Mouse (Mus musculus) stomach, postnatal 0 days (tissue): ENCODE results near the gene Gm21897. TPM values are rescaled to one million over a fixed set of nuclear protein-coding genes. Genes with fewer than 3 reads are reported as not detected.

Experiments used
- ATAC-seq: fragments of 200-750 bp; cut with Nextera tagmentation; 2 replicates; pipeline ENCODE4 v1.8.0; 2017; ENCODE audit not compliant: low FRiP score, low TSS enrichment
- DNase-seq: peaks from one replicate; pipeline ENCODE4 v3.0.0-alpha.2; 2016; ENCODE audit warnings: low spot score
- H3K27ac ChIP-seq: fragments of 300-500 bp; sonication (generic); replicated peaks from 2 replicates; pipeline ENCODE4 v1.5.1; 2014; ENCODE audit warnings: mild to moderate bottlenecking, control low read depth
- H3K27me3 ChIP-seq: fragments of 300-500 bp; sonication (generic); 2 replicates; pipeline ENCODE4 v1.6.1; 2014; ENCODE audit warnings: low read length; ENCODE audit not compliant: control insufficient read depth, insufficient read depth
- H3K36me3 ChIP-seq: fragments of 300-500 bp; sonication (generic); 2 replicates; pipeline ENCODE4 v1.6.1; 2014; ENCODE audit warnings: low read length, mixed read lengths; ENCODE audit not compliant: control insufficient read depth, insufficient read depth
- H3K4me1 ChIP-seq: fragments of 300-500 bp; sonication (generic); replicated peaks from 2 replicates; pipeline ENCODE4 v1.6.1; 2014; ENCODE audit warnings: antibody characterized with exemption; ENCODE audit not compliant: control insufficient read depth, insufficient read depth
- H3K4me2 ChIP-seq: fragments of 300-500 bp; sonication (generic); replicated peaks from 2 replicates; pipeline ENCODE4 v1.6.1; 2014; ENCODE audit warnings: low read depth, mild to moderate bottlenecking, control low read depth, moderate library complexity
- H3K4me3 ChIP-seq: fragments of 300-500 bp; sonication (generic); 2 replicates; pipeline ENCODE4 v1.5.1; 2014; ENCODE audit warnings: low read depth, low read length, control low read depth
- H3K9ac ChIP-seq: fragments of 300-500 bp; sonication (generic); 2 replicates; pipeline ENCODE4 v1.6.1; 2014; ENCODE audit warnings: mild to moderate bottlenecking, low read length, control low read depth, mixed read lengths
- H3K9me3 ChIP-seq: fragments of 300-500 bp; sonication (generic); 2 replicates; pipeline ENCODE4 v1.6.1; 2016; ENCODE audit warnings: low read length; ENCODE audit not compliant: control insufficient read depth
- CTCF ChIP-seq: IDR thresholded peaks from 2 replicates; pipeline ENCODE4 v1.5.1; 2016; ENCODE audit warnings: antibody characterized with exemption, low read depth, mild to moderate bottlenecking, moderate library complexity
- EP300 ChIP-seq: optimal IDR thresholded peaks from 2 replicates; pipeline ENCODE3; 2016; ENCODE audit warnings: antibody characterized with exemption
- WGBS: fragments of 180-500 bp; shearing (Covaris S2); extraction: QIAGEN DNeasy Blood & Tissue Kit; methylation state at CpG from one replicate; pipeline ENCODE4 v1.1.7; 2014; 5-methylcytosine and 5-hydroxymethylcytosine counted together
- polyA plus RNA-seq: library from polyadenylated mRNA; unstranded; fragments of >200 nt; fragmentation: Nextera tagmentation; extraction: Ambion mirVana; gene quantifications from 2 replicates; pipeline ENCODE4 v1.2.1, GENCODE M21; 2015

The Gm21897 gene
- polyA plus RNA-seq, 1 experiment from 2014 or later, result not detected

GRCm38 (mm10) chr16:15354901-15355300 lies 37.6 kb downstream of the Gm21897 start:
- H3K27me3 ChIP-seq, result no peaks in the 10 kb centered on the region
- H3K4me2 ChIP-seq, result no peak overlapping the region
- WGBS, result 18% methylated on average over 2 of the region's 2 CpGs
- H3K27ac ChIP-seq, result peak overlapping the region; percentile 1; the same call in 1 of the 2 replicates
- no peak overlapping the region for H3K9ac ChIP-seq
- H3K4me1 ChIP-seq, result 0 out of 2 replicates have a peak, but pooled peaks cover 2% of the 10 kb centered on the region
- no peaks in the 10 kb centered on the region for H3K9me3 ChIP-seq
- no peak for DNase-seq
- ATAC-seq, result peak; percentile 61; the same call in 1 of the 2 replicates
- no peak for TF ChIP-seq EP300
- no peak for TF ChIP-seq CTCF
- H3K36me3 ChIP-seq, result no peaks in the 10 kb centered on the region
- H3K4me3 ChIP-seq, result no peak overlapping the region

- Histone ChIP-seq H3K36me3 (no peaks in the 10 kb centered on the region), H3K27ac (peak overlapping the region; percentile 53; the same call in 1 of the 2 replicates), H3K4me3 (no peak overlapping the region), H3K27me3 (no peaks in the 10 kb centered on the region), H3K9ac (no peak overlapping the region), H3K4me1 (0 out of 2 replicates have a peak, but pooled peaks cover 2% of the 10 kb centered on the region), H3K9me3 (no peaks in the 10 kb centered on the region), H3K4me2 (no peak overlapping the region)
- peak; percentile 80; the same call in 1 of the 2 replicates for ATAC-seq
- no peak for DNase-seq
- WGBS, result 60% methylated on average over 1 of the region's 1 CpGs
- TF ChIP-seq EP300, result no peak
These were observed 38.1 kb downstream of the Gm21897 start for GRCm38 (mm10) chr16:15355339-15355738.

GRCm38 (mm10) chr16:15357766-15358165 lies 40.5 kb downstream of the Gm21897 start:
- no peak overlapping the region for H3K27ac ChIP-seq
- H3K9me3 ChIP-seq, result no peaks in the 10 kb centered on the region
- TF ChIP-seq EP300, result no peak
- no peak for TF ChIP-seq CTCF
- no peak overlapping the region for H3K9ac ChIP-seq
- H3K27me3 ChIP-seq, result no peaks in the 10 kb centered on the region
- no peak for ATAC-seq
- no peak overlapping the region for H3K4me2 ChIP-seq
- DNase-seq, result no peak
- no peak overlapping the region for H3K4me3 ChIP-seq
- no peaks in the 10 kb centered on the region for H3K36me3 ChIP-seq
- 0 out of 2 replicates have a peak, but pooled peaks cover 2% of the 10 kb centered on the region for H3K4me1 ChIP-seq

GRCm38 (mm10) chr16:15359110-15359782 lies 42.0 kb downstream of the Gm21897 start:
- no peak overlapping the region for H3K4me2 ChIP-seq
- ATAC-seq (no peak), DNase-seq (no peak)

GRCm38 (mm10) chr16:15360825-15361224 lies 43.6 kb downstream of the Gm21897 start:
- DNase-seq (no peak), ATAC-seq (no peak)
- H3K27me3 ChIP-seq, result no peaks in the 10 kb centered on the region

More at GRCm38 (mm10) chr16:15359110-15359782, 42.0 kb downstream of the Gm21897 start:
- TF ChIP-seq CTCF (no peak), EP300 (no peak)
- no peak overlapping the region for H3K9ac ChIP-seq
- H3K27ac ChIP-seq, result no peak overlapping the region
- no peaks in the 10 kb centered on the region for H3K9me3 ChIP-seq
- H3K36me3 ChIP-seq, result no peaks in the 10 kb centered on the region
- 0 out of 2 replicates have a peak, but pooled peaks cover 2% of the 10 kb centered on the region for H3K4me1 ChIP-seq
- H3K4me3 ChIP-seq, result no peak overlapping the region
- no peaks in the 10 kb centered on the region for H3K27me3 ChIP-seq
- 75% methylated on average over 3 of the region's 3 CpGs for WGBS

More at GRCm38 (mm10) chr16:15360825-15361224, 43.6 kb downstream of the Gm21897 start:
- TF ChIP-seq EP300, result no peak
- no peak for TF ChIP-seq CTCF
- H3K4me2 ChIP-seq, result no peak overlapping the region
- H3K36me3 ChIP-seq, result no peaks in the 10 kb centered on the region
- no peaks in the 10 kb centered on the region for H3K9me3 ChIP-seq
- H3K9ac ChIP-seq, result no peak overlapping the region
- 0 out of 2 replicates have a peak, but pooled peaks cover 2% of the 10 kb centered on the region for H3K4me1 ChIP-seq
- H3K27ac ChIP-seq, result no peak overlapping the region
- H3K4me3 ChIP-seq, result no peak overlapping the region
